Mouse (Mus musculus) ES-Bruce4 (cell line): ENCODE measurements around the gene Insc. TPM values are rescaled to one million over a fixed set of nuclear protein-coding genes. Genes with fewer than 3 reads are reported as not detected.

ENCODE experiments used
- H3K27ac ChIP-seq: 2 replicates; pipeline ENCODE4 v1.5.1; 2012; ENCODE audit warnings: low read length, inconsistent platforms; ENCODE audit not compliant: insufficient read depth
- H3K27me3 ChIP-seq: 2 replicates; pipeline ENCODE4 v1.6.1; 2012; ENCODE audit warnings: mild to moderate bottlenecking, low read length, inconsistent platforms; ENCODE audit not compliant: control insufficient read depth, poor library complexity, insufficient read depth, severe bottlenecking
- H3K36me3 ChIP-seq: 2 replicates; pipeline ENCODE4 v1.6.1; 2012; ENCODE audit warnings: inconsistent platforms, mild to moderate bottlenecking, low read length, moderate library complexity; ENCODE audit not compliant: control insufficient read depth, poor library complexity, insufficient read depth, severe bottlenecking
- H3K4me1 ChIP-seq: one replicate; pipeline ENCODE4 v1.8.1; 2011; ENCODE audit warnings: low read length; ENCODE audit not compliant: control insufficient read depth, insufficient read depth
- H3K4me3 ChIP-seq: 2 replicates; pipeline ENCODE4 v1.5.1; 2011; ENCODE audit warnings: low read depth, mild to moderate bottlenecking, low read length
- H3K9ac ChIP-seq: 2 replicates; pipeline ENCODE4 v1.6.1; 2012; ENCODE audit warnings: low read depth, mild to moderate bottlenecking, inconsistent platforms; ENCODE audit not compliant: poor library complexity, severe bottlenecking
- H3K9me3 ChIP-seq: replicated peaks from 2 replicates; pipeline ENCODE4 v1.6.1; 2012; ENCODE audit warnings: mild to moderate bottlenecking, low read length, inconsistent platforms; ENCODE audit not compliant: control insufficient read depth, poor library complexity, insufficient read depth, severe bottlenecking
- CTCF ChIP-seq: IDR thresholded peaks from one replicate; pipeline ENCODE4 v1.8.1; 2011; ENCODE audit warnings: low read depth, low read length
- EP300 ChIP-seq: IDR thresholded peaks from 2 replicates; pipeline ENCODE4 v1.6.1; 2011; ENCODE audit warnings: low read depth, low read length; ENCODE audit not compliant: insufficient read depth
- POLR2A ChIP-seq: IDR thresholded peaks from one replicate; pipeline ENCODE4 v1.8.1; 2011; ENCODE audit warnings: low read length; ENCODE audit not compliant: insufficient read depth
- polyA plus RNA-seq: library from polyadenylated mRNA; stranded (reverse); fragments of >200 nt; gene quantifications from 2 replicates; pipeline ENCODE4 v1.2.4, GENCODE M21; 2011; ENCODE audit warnings: low read depth; ENCODE audit not compliant: missing spikeins, insufficient read depth, insufficient read length

The Insc gene
- polyA plus RNA-seq, 1 experiment, result not detected

GRCm38 (mm10) chr7:114874032-114874441, 130.5 kb downstream of the Insc start:
- TF ChIP-seq POLR2A (no peak), CTCF (no peak), EP300 (no peak)
- Histone ChIP-seq H3K4me3 (no peak overlapping the region), H3K4me1 (no peaks in the 10 kb centered on the region), H3K9me3 (no peaks in the 10 kb centered on the region), H3K27ac (no peak overlapping the region), H3K9ac (no peak overlapping the region), H3K36me3 (no peaks in the 10 kb centered on the region), H3K27me3 (no peaks in the 10 kb centered on the region)

GRCm38 (mm10) chr7:114874579-114874978, 131.1 kb downstream of the Insc start:
- Histone ChIP-seq H3K4me1 (no peaks in the 10 kb centered on the region), H3K4me3 (no peak overlapping the region), H3K27ac (no peak overlapping the region), H3K36me3 (no peaks in the 10 kb centered on the region), H3K9ac (no peak overlapping the region), H3K27me3 (no peaks in the 10 kb centered on the region), H3K9me3 (no peaks in the 10 kb centered on the region)
- no peak for TF ChIP-seq EP300
- TF ChIP-seq POLR2A, result no peak
- TF ChIP-seq CTCF, result no peak

- no peaks in the 10 kb centered on the region for H3K27me3 ChIP-seq
- no peaks in the 10 kb centered on the region for H3K4me1 ChIP-seq
- H3K9me3 ChIP-seq, result no peaks in the 10 kb centered on the region; the same call in 1 of the 2 replicates
- H3K36me3 ChIP-seq, result no peaks in the 10 kb centered on the region
- H3K27ac ChIP-seq, result no peak overlapping the region
- TF ChIP-seq EP300 (no peak), CTCF (no peak), POLR2A (no peak)
- no peak overlapping the region for H3K4me3 ChIP-seq
- no peak overlapping the region for H3K9ac ChIP-seq
These were observed 140.1 kb downstream of the Insc start for GRCm38 (mm10) chr7:114883602-114884001.

GRCm38 (mm10) chr7:114886933-114887332, 143.4 kb downstream of the Insc start:
- H3K9me3 ChIP-seq, result no peaks in the 10 kb centered on the region; the same call in 1 of the 2 replicates
- H3K9ac ChIP-seq, result no peak overlapping the region
- H3K27ac ChIP-seq, result no peak overlapping the region
- H3K36me3 ChIP-seq, result no peaks in the 10 kb centered on the region
- H3K4me3 ChIP-seq, result no peak overlapping the region
- no peaks in the 10 kb centered on the region for H3K4me1 ChIP-seq
- TF ChIP-seq POLR2A (no peak), CTCF (no peak), EP300 (no peak)
- H3K27me3 ChIP-seq, result no peaks in the 10 kb centered on the region

- no peak overlapping the region for H3K9ac ChIP-seq
- no peaks in the 10 kb centered on the region for H3K27me3 ChIP-seq
- H3K4me1 ChIP-seq, result no peaks in the 10 kb centered on the region
- H3K9me3 ChIP-seq, result no peaks in the 10 kb centered on the region; the same call in 1 of the 2 replicates
- no peaks in the 10 kb centered on the region for H3K36me3 ChIP-seq
- H3K27ac ChIP-seq, result no peak overlapping the region
- no peak overlapping the region for H3K4me3 ChIP-seq
- TF ChIP-seq CTCF, result no peak
- TF ChIP-seq EP300, result no peak
- no peak for TF ChIP-seq POLR2A
These were observed 146.7 kb downstream of the Insc start for GRCm38 (mm10) chr7:114890215-114890614.

GRCm38 (mm10) chr7:114892618-114893257, 149.2 kb downstream of the Insc start:
- H3K36me3 ChIP-seq, result no peaks in the 10 kb centered on the region
- H3K9me3 ChIP-seq, result no peaks in the 10 kb centered on the region; the same call in 1 of the 2 replicates
- H3K9ac ChIP-seq, result no peak overlapping the region
- H3K4me3 ChIP-seq, result no peak overlapping the region
- H3K27ac ChIP-seq, result no peak overlapping the region
- H3K27me3 ChIP-seq, result no peaks in the 10 kb centered on the region
- H3K4me1 ChIP-seq, result no peaks in the 10 kb centered on the region
- TF ChIP-seq POLR2A, result no peak
